Mouse (Mus musculus): ENCODE measurements around the gene Chchd6. TPM values are rescaled to one million over a fixed set of nuclear protein-coding genes. Genes with fewer than 3 reads are reported as not detected.

Chchd6 gene
- polyA plus RNA-seq, 1 experiment from 2014 or later = 80.9 TPM

DNA sequence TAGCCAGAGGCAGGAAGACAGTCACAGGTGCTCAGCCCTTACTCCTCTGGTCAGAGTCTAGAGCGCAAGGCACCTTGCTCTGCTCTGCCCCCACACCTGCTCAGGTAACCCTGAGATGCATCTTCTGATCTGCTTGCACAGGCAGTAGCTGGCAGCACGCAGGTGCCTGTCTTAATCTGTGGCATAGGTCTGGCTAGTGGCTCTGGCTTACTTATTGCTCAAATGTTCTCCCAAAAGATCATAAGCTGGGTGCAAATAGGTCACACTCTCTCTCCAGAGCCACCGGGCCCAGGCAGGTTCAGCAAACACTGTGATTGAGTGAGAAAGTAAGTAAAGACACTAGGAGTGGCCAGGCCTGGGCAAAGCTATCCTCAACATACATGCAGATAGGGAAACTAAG, 236.3 kb downstream of the Chchd6 start:
- peak overlapping the region; percentile 99; the same call in 1 of the 2 replicates for H3K9ac ChIP-seq
- no peak for ATAC-seq (ENCODE audit: low FRiP score, low read depth)
- H3K27me3 ChIP-seq (replicated peaks) = peaks cover 8% of the 10 kb centered on the region; the same call in 1 of the 2 replicates
- no peak overlapping the region for H3K27ac ChIP-seq
- H3K9me3 ChIP-seq = no peaks in the 10 kb centered on the region
- no peak overlapping the region for H3K4me3 ChIP-seq
- H3K4me2 ChIP-seq (replicated peaks) = peak overlapping the region; percentile 90
- H3K4me1 ChIP-seq = peaks cover 73% of the 10 kb centered on the region
- 95% methylated on average over 3 of the region's 3 CpGs for WGBS
- peaks cover 33% of the 10 kb centered on the region for H3K36me3 ChIP-seq

DNA sequence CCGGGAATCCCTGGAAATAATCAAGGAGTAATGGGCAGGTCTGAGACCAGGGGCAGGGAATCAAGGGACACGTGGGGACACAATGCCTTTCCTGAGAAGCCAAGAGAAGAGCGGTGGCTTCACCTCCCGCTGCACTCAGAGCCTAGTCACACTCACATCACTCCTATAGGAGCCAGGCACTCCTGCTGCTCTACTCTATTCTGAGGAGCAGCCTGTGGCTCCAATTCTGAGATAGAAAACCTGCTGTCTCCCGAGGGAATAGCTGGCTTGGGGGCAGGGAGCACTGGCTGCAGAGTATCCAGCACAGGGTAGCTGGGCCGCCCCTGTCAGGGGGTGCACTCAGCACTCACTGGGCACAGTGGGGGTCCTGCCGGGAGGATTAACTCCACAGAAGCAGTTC, 239.8 kb downstream of the Chchd6 start:
- Histone ChIP-seq H3K36me3 (peaks cover 54% of the 10 kb centered on the region), H3K27me3 (replicated peaks) (no peaks in the 10 kb centered on the region), H3K27ac (no peak overlapping the region), H3K9ac (0 out of 2 replicates have a peak overlapping the region, but pooled peaks have one; percentile 2), H3K4me1 (peaks cover 91% of the 10 kb centered on the region), H3K9me3 (no peaks in the 10 kb centered on the region), H3K4me3 (no peak overlapping the region), H3K4me2 (replicated peaks) (peak overlapping the region; percentile 24)
- ATAC-seq (ENCODE audit: low FRiP score, low read depth) = no peak
- WGBS = 53% methylated on average over 7 of the region's 7 CpGs

DNA sequence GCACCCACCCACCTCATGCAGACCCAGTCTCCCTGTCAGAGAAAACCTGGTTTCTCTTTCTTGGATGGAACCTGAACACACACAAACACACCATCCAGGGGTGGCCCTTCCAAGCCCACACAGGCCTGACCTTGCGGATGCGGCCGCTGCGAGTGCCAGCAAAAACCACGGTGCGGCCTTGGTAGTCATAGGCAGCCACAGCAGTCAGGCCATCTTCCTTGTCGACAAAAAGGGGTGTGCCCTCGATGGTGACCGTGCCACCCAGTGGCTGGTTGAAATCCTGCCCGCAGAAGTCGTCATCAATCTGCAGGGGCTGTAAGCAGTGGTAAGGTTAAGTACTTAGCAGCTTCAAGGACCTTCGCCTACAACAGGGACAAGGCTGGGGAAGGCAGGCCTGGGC, 240.7 kb downstream of the Chchd6 start:
- ATAC-seq (ENCODE audit: low FRiP score, low read depth) = no peak
- Histone ChIP-seq H3K27ac (no peak overlapping the region), H3K4me2 (replicated peaks) (no peak overlapping the region), H3K36me3 (peaks cover 62% of the 10 kb centered on the region), H3K27me3 (replicated peaks) (no peaks in the 10 kb centered on the region), H3K9me3 (no peaks in the 10 kb centered on the region), H3K4me1 (peaks cover 85% of the 10 kb centered on the region), H3K4me3 (no peak overlapping the region), H3K9ac (no peak overlapping the region)
- 91% methylated on average over 12 of the region's 12 CpGs for WGBS

- H3K36me3 ChIP-seq = peaks cover 69% of the 10 kb centered on the region
- 83% methylated on average over 5 of the region's 5 CpGs for WGBS
- no peaks in the 10 kb centered on the region for H3K9me3 ChIP-seq
- ATAC-seq (ENCODE audit: low FRiP score, low read depth) = no peak
- H3K27me3 ChIP-seq (replicated peaks) = no peaks in the 10 kb centered on the region
- peak overlapping the region; percentile 1; the same call in 1 of the 2 replicates for H3K9ac ChIP-seq
- H3K4me2 ChIP-seq (replicated peaks) = no peak overlapping the region
- H3K27ac ChIP-seq = no peak overlapping the region
- peaks cover 81% of the 10 kb centered on the region for H3K4me1 ChIP-seq
- H3K4me3 ChIP-seq = no peak overlapping the region
Observed at GRCm38 (mm10) chr6:89354076-89354475, 241.4 kb downstream of the Chchd6 start.

DNA sequence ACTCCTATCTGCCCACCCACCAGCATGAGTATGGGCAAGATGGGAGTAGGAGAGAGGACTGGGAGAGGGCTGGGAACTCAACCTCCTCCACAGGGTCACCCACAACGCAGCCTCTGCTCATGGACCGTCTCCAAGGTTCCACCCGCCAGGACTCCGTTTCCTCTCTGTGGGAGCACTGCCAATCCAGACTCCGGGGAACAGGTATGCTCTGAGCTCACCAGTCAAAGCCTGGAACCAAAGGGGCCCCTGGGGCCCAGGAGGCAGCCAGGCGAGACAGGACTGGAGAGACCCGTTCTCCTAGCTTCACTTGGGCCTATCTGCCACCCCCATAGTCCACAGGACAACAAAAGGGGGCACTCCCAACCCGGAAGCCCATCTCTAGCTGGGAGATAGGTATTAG, 242.4 kb downstream of the Chchd6 start:
- no peak overlapping the region for H3K4me3 ChIP-seq
- H3K9ac ChIP-seq = no peak overlapping the region
- WGBS = 81% methylated on average over 8 of the region's 8 CpGs
- H3K4me2 ChIP-seq (replicated peaks) = no peak overlapping the region
- no peak overlapping the region for H3K27ac ChIP-seq
- peaks cover 79% of the 10 kb centered on the region for H3K36me3 ChIP-seq
- no peak for ATAC-seq (ENCODE audit: low FRiP score, low read depth)
- H3K27me3 ChIP-seq (replicated peaks) = no peaks in the 10 kb centered on the region
- no peaks in the 10 kb centered on the region for H3K9me3 ChIP-seq
- H3K4me1 ChIP-seq = peaks cover 77% of the 10 kb centered on the region

DNA sequence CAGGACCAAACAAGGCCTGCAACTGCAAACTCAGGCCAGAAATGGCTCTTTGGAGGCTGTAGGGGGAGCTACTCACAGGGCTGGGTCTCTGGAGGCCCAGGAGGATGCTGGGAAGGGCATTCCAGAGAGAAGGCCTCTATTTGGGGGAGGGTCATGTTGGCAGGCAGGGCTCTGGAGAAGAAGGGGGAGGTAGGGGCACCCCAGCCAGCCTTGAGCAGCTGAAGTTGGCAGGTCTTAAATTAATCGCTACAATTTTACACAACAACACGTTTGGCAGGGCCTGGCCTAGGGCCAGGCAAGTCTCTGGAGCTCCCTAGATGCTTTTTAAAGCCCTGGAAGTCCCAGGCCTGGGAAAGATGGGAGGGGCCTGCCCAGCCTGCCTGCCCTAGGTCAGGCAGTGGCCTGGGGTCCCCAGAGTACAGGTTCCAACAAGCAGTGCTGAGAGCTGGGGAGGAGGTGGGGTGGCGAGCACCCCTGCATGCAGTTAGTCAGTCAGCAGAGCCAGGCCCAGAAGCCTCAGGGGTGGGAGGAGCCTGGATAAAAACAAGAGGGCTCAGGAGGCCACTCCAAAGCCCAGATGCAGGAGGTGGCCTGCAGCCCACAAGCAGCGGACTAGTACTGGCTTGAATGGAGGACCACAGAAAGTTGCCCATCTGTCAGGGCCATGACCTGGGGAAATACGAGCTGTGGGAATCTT, 243.9 kb downstream of the Chchd6 start:
- 20% methylated on average over 5 of the region's 5 CpGs for WGBS
- peaks cover 68% of the 10 kb centered on the region for H3K4me1 ChIP-seq

DNA sequence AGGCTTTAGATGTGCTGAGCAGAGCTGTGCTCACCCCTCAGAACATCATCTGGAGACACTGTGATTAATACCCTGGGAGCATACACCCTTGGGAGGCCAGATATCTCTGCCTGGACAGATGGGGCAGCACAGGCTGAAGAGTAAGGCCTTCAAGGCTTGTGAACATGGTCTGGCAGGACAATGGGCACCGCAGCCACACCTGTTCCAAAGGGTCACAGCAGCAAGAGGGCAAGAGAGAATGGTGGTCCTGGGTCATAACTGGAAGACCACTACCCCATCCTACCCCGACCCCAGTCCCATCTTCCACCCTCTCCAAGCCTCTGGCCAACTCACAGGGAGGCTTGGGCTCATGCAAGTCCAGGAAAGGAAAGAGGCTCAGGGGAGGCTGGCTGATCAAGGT, 244.9 kb downstream of the Chchd6 start:
- H3K27me3 ChIP-seq (replicated peaks) = no peaks in the 10 kb centered on the region
- H3K4me1 ChIP-seq = peaks cover 62% of the 10 kb centered on the region
- H3K4me3 ChIP-seq = no peak overlapping the region
- no peaks in the 10 kb centered on the region for H3K9me3 ChIP-seq
- H3K9ac ChIP-seq = no peak overlapping the region
- no peak for ATAC-seq (ENCODE audit: low FRiP score, low read depth)
- no peak overlapping the region for H3K27ac ChIP-seq
- H3K36me3 ChIP-seq = peaks cover 69% of the 10 kb centered on the region
- WGBS = 100% methylated on average over 2 of the region's 2 CpGs
- H3K4me2 ChIP-seq (replicated peaks) = no peak overlapping the region

More for the DNA sequence above, 243.9 kb downstream of the Chchd6 start:
- Histone ChIP-seq H3K4me2 (replicated peaks) (peak overlapping the region; percentile 0; the same call in 1 of the 2 replicates), H3K9me3 (no peaks in the 10 kb centered on the region), H3K36me3 (peaks cover 80% of the 10 kb centered on the region), H3K4me3 (no peak overlapping the region), H3K27ac (peak overlapping the region; percentile 50), H3K9ac (0 out of 2 replicates have a peak overlapping the region, but pooled peaks have one; percentile 33), H3K27me3 (replicated peaks) (no peaks in the 10 kb centered on the region)
- peak; percentile 83 for ATAC-seq (ENCODE audit: low FRiP score, low read depth)

GRCm38 (mm10) chr6:89350037-89350515, 245.4 kb downstream of the Chchd6 start:
- no peak for ATAC-seq (ENCODE audit: low FRiP score, low read depth)
- Histone ChIP-seq H3K9ac (no peak overlapping the region), H3K9me3 (no peaks in the 10 kb centered on the region), H3K4me3 (no peak overlapping the region), H3K27ac (no peak overlapping the region), H3K4me1 (peaks cover 62% of the 10 kb centered on the region), H3K27me3 (replicated peaks) (no peaks in the 10 kb centered on the region), H3K36me3 (peaks cover 65% of the 10 kb centered on the region), H3K4me2 (replicated peaks) (no peak overlapping the region)
- 73% methylated on average over 1 of the region's 1 CpGs for WGBS

GRCm38 (mm10) chr6:89348363-89348762, 247.1 kb downstream of the Chchd6 start:
- 80% methylated on average over 9 of the region's 9 CpGs for WGBS
- H3K27ac ChIP-seq = no peak overlapping the region
- H3K4me2 ChIP-seq (replicated peaks) = no peak overlapping the region
- ATAC-seq (ENCODE audit: low FRiP score, low read depth) = no peak
- H3K36me3 ChIP-seq = peaks cover 54% of the 10 kb centered on the region
- H3K9ac ChIP-seq = no peak overlapping the region
- no peaks in the 10 kb centered on the region for H3K9me3 ChIP-seq
- peaks cover 53% of the 10 kb centered on the region for H3K4me1 ChIP-seq
- no peak overlapping the region for H3K4me3 ChIP-seq
- H3K27me3 ChIP-seq (replicated peaks) = no peaks in the 10 kb centered on the region

DNA sequence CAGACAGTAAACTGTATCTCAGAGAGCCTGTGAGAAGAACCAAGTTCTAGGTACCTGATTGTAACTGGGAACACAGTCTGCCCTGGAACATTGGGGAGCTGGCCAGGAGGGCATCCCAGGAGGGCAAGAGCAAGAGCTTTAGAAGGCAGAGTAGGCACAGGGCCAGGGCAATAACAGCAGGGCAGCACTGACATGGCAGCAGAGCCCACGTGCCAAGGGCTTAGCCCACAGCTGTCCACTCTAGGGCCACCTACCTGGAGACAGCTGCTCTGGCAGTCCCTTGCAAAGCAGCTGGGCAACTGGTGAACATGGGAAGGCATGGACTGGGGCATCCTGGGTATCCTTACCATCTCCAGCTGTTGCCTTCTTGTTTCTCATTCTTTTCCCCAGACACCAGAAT, 247.7 kb downstream of the Chchd6 start:
- H3K27ac ChIP-seq = no peak overlapping the region
- no peak overlapping the region for H3K4me3 ChIP-seq
- no peak overlapping the region for H3K9ac ChIP-seq
- H3K36me3 ChIP-seq = peaks cover 55% of the 10 kb centered on the region
- no peak for ATAC-seq (ENCODE audit: low FRiP score, low read depth)
- H3K27me3 ChIP-seq (replicated peaks) = no peaks in the 10 kb centered on the region
- no peaks in the 10 kb centered on the region for H3K9me3 ChIP-seq
- no peak overlapping the region for H3K4me2 ChIP-seq (replicated peaks)
- peaks cover 47% of the 10 kb centered on the region for H3K4me1 ChIP-seq
- 89% methylated on average over 1 of the region's 1 CpGs for WGBS

DNA sequence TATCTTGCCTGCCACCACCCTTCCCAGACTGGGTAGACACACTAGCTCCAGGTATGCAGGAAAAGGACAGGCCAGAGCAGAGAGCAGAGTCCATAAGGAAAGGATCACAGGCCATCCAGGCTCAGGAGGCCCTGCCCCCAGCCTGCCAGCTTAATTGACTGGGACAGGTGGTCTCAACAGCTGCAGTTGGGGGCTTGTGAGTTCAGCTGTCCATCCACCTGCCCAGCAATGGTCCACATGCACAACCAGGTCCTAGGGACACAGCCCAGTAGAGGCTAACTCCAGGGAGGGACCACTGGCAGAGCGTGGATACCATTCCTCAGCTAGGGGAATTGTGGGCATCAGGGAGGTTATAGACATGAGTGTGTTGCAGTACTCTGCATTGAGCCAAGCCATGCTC, 249.6 kb downstream of the Chchd6 start:
- no peak overlapping the region for H3K9ac ChIP-seq
- H3K4me1 ChIP-seq = peaks cover 28% of the 10 kb centered on the region
- 91% methylated on average over 1 of the region's 1 CpGs for WGBS
- H3K9me3 ChIP-seq = no peaks in the 10 kb centered on the region
- H3K4me2 ChIP-seq (replicated peaks) = no peak overlapping the region
- no peak overlapping the region for H3K4me3 ChIP-seq
- H3K27ac ChIP-seq = no peak overlapping the region
- peaks cover 67% of the 10 kb centered on the region for H3K36me3 ChIP-seq
- H3K27me3 ChIP-seq (replicated peaks) = no peaks in the 10 kb centered on the region
- ATAC-seq (ENCODE audit: low FRiP score, low read depth) = no peak

DNA sequence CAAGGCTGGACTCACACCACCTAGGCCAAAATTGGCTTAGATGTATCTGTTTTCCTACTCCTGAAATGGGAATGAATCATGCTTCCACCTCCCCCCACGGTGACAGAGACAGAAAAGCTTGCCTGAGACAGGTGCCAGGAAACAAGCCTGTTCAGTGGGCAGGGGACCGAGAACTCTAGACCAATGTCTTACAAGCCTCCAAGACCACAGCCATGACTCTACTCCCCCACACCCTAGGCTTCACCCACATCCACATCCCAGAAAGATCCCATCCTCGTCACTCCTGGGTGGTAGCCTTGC, 250.0 kb downstream of the Chchd6 start:
- Histone ChIP-seq H3K4me1 (peaks cover 24% of the 10 kb centered on the region), H3K4me2 (replicated peaks) (no peak overlapping the region), H3K36me3 (peaks cover 68% of the 10 kb centered on the region), H3K4me3 (no peak overlapping the region), H3K27me3 (replicated peaks) (no peaks in the 10 kb centered on the region), H3K9ac (no peak overlapping the region), H3K27ac (no peak overlapping the region), H3K9me3 (no peaks in the 10 kb centered on the region)
- ATAC-seq (ENCODE audit: low FRiP score, low read depth) = no peak
- 73% methylated on average over 3 of the region's 3 CpGs for WGBS

Data from neural tube, embryonic 12.5 days (tissue).